Mouse (Mus musculus): ENCODE data around the gene Klhl31.

The Klhl31 gene

GRCm38 (mm10) chr9:77636450-77636951 is at the start of gene Klhl31:
Klhl31 (plus strand) TSS chr9:77636500.
- no peak for DNase-seq (ENCODE audit: low spot score in 2 of 2)

- no peak for DNase-seq (ENCODE audit: low spot score in 2 of 2)
These were observed 49.3 kb upstream of the Klhl31 start for GRCm38 (mm10) chr9:77586806-77587591.

GRCm38 (mm10) chr9:77587616-77588015 is 48.7 kb upstream of the Klhl31 start:
- no peak for DNase-seq (ENCODE audit: low spot score in 2 of 2)

GRCm38 (mm10) chr9:77589496-77589895 is 46.8 kb upstream of the Klhl31 start:
- no peak for DNase-seq (ENCODE audit: low spot score in 2 of 2)

GRCm38 (mm10) chr9:77592423-77592822 is 43.9 kb upstream of the Klhl31 start:
- DNase-seq (ENCODE audit: low spot score in 2 of 2), result no peak

GRCm38 (mm10) chr9:77595006-77595626 is 41.2 kb upstream of the Klhl31 start:
- no peak for DNase-seq (ENCODE audit: low spot score in 2 of 2)

- peak; percentile 65 to 73 for DNase-seq (ENCODE audit: low spot score in 2 of 2)
These were observed 39.9 kb upstream of the Klhl31 start for GRCm38 (mm10) chr9:77596355-77596754.

- no peak for DNase-seq (ENCODE audit: low spot score in 2 of 2)
These were observed 37.7 kb upstream of the Klhl31 start for GRCm38 (mm10) chr9:77598560-77598959.

- DNase-seq (ENCODE audit: low spot score in 2 of 2), result no peak
These were observed 33.7 kb upstream of the Klhl31 start for GRCm38 (mm10) chr9:77602302-77603266.

GRCm38 (mm10) chr9:77603965-77604509 is 32.3 kb upstream of the Klhl31 start:
- DNase-seq (ENCODE audit: low spot score in 2 of 2), result no peak

- no peak for DNase-seq (ENCODE audit: low spot score in 2 of 2)
These were observed 29.0 kb upstream of the Klhl31 start for GRCm38 (mm10) chr9:77607295-77607694.

GRCm38 (mm10) chr9:77607840-77608239 is 28.5 kb upstream of the Klhl31 start:
- DNase-seq (ENCODE audit: low spot score in 2 of 2), result no peak

GRCm38 (mm10) chr9:77610811-77611210 is 25.5 kb upstream of the Klhl31 start:
- DNase-seq (ENCODE audit: low spot score in 2 of 2), result no peak

- no peak for DNase-seq (ENCODE audit: low spot score in 2 of 2)
These were observed 24.0 kb upstream of the Klhl31 start for GRCm38 (mm10) chr9:77612349-77612748.

- DNase-seq (ENCODE audit: low spot score in 2 of 2), result no peak
These were observed 20.4 kb upstream of the Klhl31 start for GRCm38 (mm10) chr9:77615868-77616267.

GRCm38 (mm10) chr9:77616796-77617195 is 19.5 kb upstream of the Klhl31 start:
- DNase-seq (ENCODE audit: low spot score in 2 of 2), result no peak

GRCm38 (mm10) chr9:77617751-77618150 is 18.5 kb upstream of the Klhl31 start:
- DNase-seq (ENCODE audit: low spot score in 2 of 2), result no peak

- DNase-seq (ENCODE audit: low spot score in 2 of 2), result no peak
These were observed 17.9 kb upstream of the Klhl31 start for GRCm38 (mm10) chr9:77618392-77618791.

GRCm38 (mm10) chr9:77620077-77620476 is 16.2 kb upstream of the Klhl31 start:
- DNase-seq (ENCODE audit: low spot score in 2 of 2), result no peak

GRCm38 (mm10) chr9:77620482-77620881 is 15.8 kb upstream of the Klhl31 start:
- no peak for DNase-seq (ENCODE audit: low spot score in 2 of 2)

GRCm38 (mm10) chr9:77622874-77623273 is 13.4 kb upstream of the Klhl31 start:
- no peak for DNase-seq (ENCODE audit: low spot score in 2 of 2)

All from urinary bladder, postnatal 36 days (tissue).